Mouse (Mus musculus): ENCODE results near the gene Il10rb.

- no peak for TF ChIP-seq CTCF (IDR thresholded peaks at IDR 0.05; ENCODE audit: insufficient read depth, low read length)
- no peak for TF ChIP-seq POLR2A (IDR thresholded peaks at IDR 0.05; ENCODE audit: borderline replicate concordance, extremely low read depth, low read depth, low read length)
Observed at GRCm38 (mm10) chr16:91442446-91442845, 36.5 kb downstream of the Il10rb start.

All from lung, adult 2 months (tissue).